13 mouse cellular contexts compared by ENCODE assay signal in the genomic region with DNA sequence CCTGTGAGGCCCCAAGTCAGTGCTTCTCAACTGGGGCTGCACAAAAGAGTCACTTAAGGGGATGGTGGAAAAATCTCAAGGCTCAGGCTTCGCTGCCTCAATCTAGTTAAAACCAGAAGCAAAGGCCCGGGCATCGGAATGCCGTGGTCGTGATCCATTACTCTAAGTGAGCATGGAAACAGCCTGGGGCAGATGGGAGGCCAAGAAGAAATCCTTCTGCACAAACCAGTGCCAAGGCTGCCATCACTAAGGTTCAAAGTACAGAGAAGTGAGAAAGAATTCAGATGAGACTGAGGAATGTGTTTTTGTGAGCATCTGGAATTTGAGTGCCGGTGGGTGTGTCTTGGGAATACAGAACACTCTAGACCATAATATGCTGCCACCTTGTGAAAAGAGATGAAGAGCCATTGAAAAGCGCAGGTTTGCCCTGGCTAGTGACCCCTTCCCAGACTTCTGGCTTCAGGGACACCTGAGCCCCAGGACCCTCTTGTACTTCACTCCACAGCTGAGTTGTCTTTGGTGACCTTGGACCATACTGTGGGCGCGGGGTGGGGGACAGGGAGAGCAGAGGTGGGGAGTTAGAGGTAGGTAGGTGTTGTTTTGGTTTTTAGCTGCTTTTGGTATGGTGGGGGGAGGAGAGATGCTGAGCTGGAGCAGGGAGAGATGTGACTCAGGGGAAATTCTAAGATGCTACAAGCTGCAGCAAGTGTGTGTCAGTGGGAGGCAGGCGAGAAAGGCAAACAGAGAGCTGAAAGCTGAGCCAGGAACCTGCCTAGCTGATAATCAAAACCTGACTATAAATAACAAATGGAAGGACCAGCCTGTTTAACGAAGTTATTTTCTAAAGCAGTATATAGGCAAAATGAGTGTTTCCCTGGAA. TPM values are rescaled to one million over a fixed set of nuclear protein-coding genes. Genes with fewer than 3 reads are reported as not detected.
DNase-seq lines count a peak whose midpoint lies in the region; ATAC-seq lines count a peak whose summit lies in the region.
"Had no signal": no experiment of that assay in that cellular context is flagged by ENCODE, and none has a peak within 500 bp of the region (broad histone marks: within the 10 kb centered on the region; RNA-seq: fewer than 3 reads in every experiment).

No protein-coding gene starts in this region.

- peaks cover 6% of the 10 kb centered on the region; the same call in 1 of the 2 replicates for H3K9me3 ChIP-seq in kidney, embryonic 14.5 days (ENCODE audit: control insufficient read depth, low read length)
- H3K9me3 ChIP-seq in embryonic facial prominence, embryonic 13.5 days = peaks cover 7% of the 10 kb centered on the region; the same call in 1 of the 2 replicates
- H3K9me3 ChIP-seq in hindbrain, embryonic 11.5 days (ENCODE audit: control insufficient read depth, low read length) = no peaks in the 10 kb centered on the region
- H3K9me3 ChIP-seq: embryonic facial prominence, embryonic 12.5 days; intestine, embryonic 15.5 days had no signal

- no peak overlapping the region for H3K4me2 ChIP-seq in kidney, embryonic 14.5 days (replicated peaks; ENCODE audit: low read depth, low read length)
- no peak overlapping the region for H3K4me2 ChIP-seq in embryonic facial prominence, embryonic 13.5 days
- no peak overlapping the region for H3K4me2 ChIP-seq in hindbrain, embryonic 11.5 days (replicated peaks; ENCODE audit: low read depth, low read length)
- H3K4me2 ChIP-seq: embryonic facial prominence, embryonic 12.5 days; intestine, embryonic 15.5 days had no signal

- no peaks in the 10 kb centered on the region for H3K27me3 ChIP-seq in kidney, embryonic 14.5 days (ENCODE audit: control insufficient read depth, insufficient read depth, low read length)
- no peaks in the 10 kb centered on the region for H3K27me3 ChIP-seq in embryonic facial prominence, embryonic 13.5 days
- H3K27me3 ChIP-seq in hindbrain, embryonic 11.5 days (ENCODE audit: control insufficient read depth, insufficient read depth, low read length) = no peaks in the 10 kb centered on the region
- H3K27me3 ChIP-seq: CH12.LX; embryonic facial prominence, embryonic 12.5 days; intestine, embryonic 15.5 days had no signal

- no peak overlapping the region for H3K4me3 ChIP-seq in kidney, embryonic 14.5 days (ENCODE audit: low read length)
- H3K4me3 ChIP-seq in embryonic facial prominence, embryonic 13.5 days = no peak overlapping the region
- H3K4me3 ChIP-seq in hindbrain, embryonic 11.5 days (ENCODE audit: low read depth, low read length) = no peak overlapping the region
- H3K4me3 ChIP-seq: embryonic facial prominence, embryonic 12.5 days; heart, embryonic 10.5 days; intestine, embryonic 15.5 days had no signal

- no peak overlapping the region for H3K27ac ChIP-seq in kidney, embryonic 14.5 days (ENCODE audit: low read depth, low read length)
- peak overlapping the region; percentile 39 for H3K27ac ChIP-seq in embryonic facial prominence, embryonic 13.5 days
- no peak overlapping the region for H3K27ac ChIP-seq in hindbrain, embryonic 11.5 days (ENCODE audit: low read depth, low read length)
- H3K27ac ChIP-seq: embryonic facial prominence, embryonic 12.5 days; heart, embryonic 10.5 days; intestine, embryonic 15.5 days had no signal

- WGBS in kidney, embryonic 14.5 days = 50% methylated on average over 11 of the region's 11 CpGs
- WGBS in embryonic facial prominence, embryonic 13.5 days = 37% methylated on average over 11 of the region's 11 CpGs
- 74% methylated on average over 11 of the region's 11 CpGs for WGBS in hindbrain, embryonic 11.5 days

- H3K4me1 ChIP-seq in kidney, embryonic 14.5 days (ENCODE audit: control insufficient read depth, insufficient read depth, low read length) = 0 out of 2 replicates have a peak, but pooled peaks cover 3% of the 10 kb centered on the region
- peaks cover 14% of the 10 kb centered on the region for H3K4me1 ChIP-seq in embryonic facial prominence, embryonic 13.5 days
- H3K4me1 ChIP-seq in hindbrain, embryonic 11.5 days (replicated peaks; ENCODE audit: control insufficient read depth, insufficient read depth, low read length) = no peaks in the 10 kb centered on the region
- H3K4me1 ChIP-seq: intestine, embryonic 15.5 days had no signal

- H3K36me3 ChIP-seq in kidney, embryonic 14.5 days (ENCODE audit: control insufficient read depth, insufficient read depth, low read length) = no peaks in the 10 kb centered on the region
- no peaks in the 10 kb centered on the region for H3K36me3 ChIP-seq in embryonic facial prominence, embryonic 13.5 days
- H3K36me3 ChIP-seq in hindbrain, embryonic 11.5 days (ENCODE audit: control insufficient read depth, insufficient read depth, low read length) = no peaks in the 10 kb centered on the region
- H3K36me3 ChIP-seq: embryonic facial prominence, embryonic 12.5 days; heart, embryonic 10.5 days; intestine, embryonic 15.5 days had no signal

- H3K9ac ChIP-seq in kidney, embryonic 14.5 days (ENCODE audit: low read depth, low read length) = no peak overlapping the region
- no peak overlapping the region for H3K9ac ChIP-seq in embryonic facial prominence, embryonic 13.5 days
- H3K9ac ChIP-seq in hindbrain, embryonic 11.5 days (ENCODE audit: low read depth, low read length) = no peak overlapping the region
- H3K9ac ChIP-seq: embryonic facial prominence, embryonic 12.5 days; intestine, embryonic 15.5 days had no signal

- no peak for ATAC-seq in kidney, embryonic 14.5 days (ENCODE audit: low FRiP score, low TSS enrichment)
- no peak for ATAC-seq in embryonic facial prominence, embryonic 13.5 days (ENCODE audit: insufficient number of reproducible peaks, insufficient read depth, low FRiP score, low TSS enrichment, low read depth)
- no peak for ATAC-seq in hindbrain, embryonic 11.5 days (ENCODE audit: low FRiP score)
- ATAC-seq: intestine, embryonic 15.5 days had no signal

- DNase-seq in kidney, adult 11 months = peak; percentile 70
- DNase-seq in kidney, postnatal 25 days = peak; percentile 68 to 78
- peak; percentile 64 to 79 for DNase-seq in right cerebral cortex, postnatal 10 days (ENCODE audit: low spot score in 2 of 2)
- DNase-seq in cerebellum, postnatal 36 days = no peak
- DNase-seq in hindbrain, embryonic 11.5 days (ENCODE audit: low spot score) = no peak
- DNase-seq in gastrocnemius, postnatal 10 days = no peak
- DNase-seq: lung, postnatal 10 days had no signal

RNA-seq across cellular contexts. Expression of a gene that starts 26.9 kb away (rescaled TPM):
- 5.9 and 11.0 TPM in 2 replicates for polyA plus RNA-seq in kidney, embryonic 14.5 days (2014; fragmentation: Nextera tagmentation; extraction: Ambion mirVana)
- 10.6 and 10.9 TPM in 2 replicates for polyA plus RNA-seq in embryonic facial prominence, embryonic 13.5 days (2015; fragmentation: Nextera tagmentation; extraction: Ambion mirVana)
- 10.2 and 10.5 TPM in 2 replicates for polyA plus RNA-seq in hindbrain, embryonic 11.5 days (2014; fragmentation: Nextera tagmentation; extraction: Ambion mirVana)
- total RNA-seq in gastrocnemius, postnatal 10 days (2021) = 10 to 100 TPM; 53.2 to 53.4 TPM

Comparison
In these comparisons a context has a peak if more than half of its experiments do, and no peak if none do; other contexts are left out.
1. DNase-seq: peak in kidney, adult 11 months (single experiment), kidney, postnatal 25 days (2 of 2) and right cerebral cortex, postnatal 10 days (2 of 2); none in cerebellum, postnatal 36 days (0 of 2), hindbrain, embryonic 11.5 days (single experiment) and gastrocnemius, postnatal 10 days (single experiment).